Mouse (Mus musculus) midbrain, postnatal 0 days (tissue): ENCODE measurements around the gene Pramel1. TPM values are rescaled to one million over a fixed set of nuclear protein-coding genes. Genes with fewer than 3 reads are reported as not detected.
A peak's percentile ranks its signal among the peaks of the same experiment; 100 is the strongest.

ENCODE experiments used
- ATAC-seq: fragments of 200-750 bp; cut with Nextera tagmentation; 2 replicates; pipeline ENCODE4 v1.8.0; 2017; ENCODE audit warnings: moderate number of reproducible peaks, mild to moderate bottlenecking, moderate TSS enrichment, moderate library complexity; ENCODE audit not compliant: low FRiP score
- DNase-seq: peaks from one replicate; pipeline ENCODE4 v3.0.0-alpha.2; 2015; ENCODE audit warnings: low spot score
- H3K27ac ChIP-seq: fragments of 300-500 bp; sonication (generic); 2 replicates; pipeline ENCODE4 v1.5.1; 2014; ENCODE audit warnings: low read depth, mild to moderate bottlenecking, low read length, mixed read lengths
- H3K27me3 ChIP-seq: fragments of 300-500 bp; sonication (generic); 2 replicates; pipeline ENCODE4 v1.6.1; 2014; ENCODE audit warnings: low read length, control low read depth, mixed read lengths; ENCODE audit not compliant: insufficient read depth
- H3K36me3 ChIP-seq: fragments of 300-500 bp; sonication (generic); 2 replicates; pipeline ENCODE4 v1.6.1; 2014; ENCODE audit warnings: low read length, control low read depth, mixed read lengths; ENCODE audit not compliant: insufficient read depth
- H3K4me1 ChIP-seq: fragments of 300-500 bp; sonication (generic); 2 replicates; pipeline ENCODE4 v1.6.1; 2014; ENCODE audit warnings: mild to moderate bottlenecking, control low read depth, antibody characterized with exemption, low read length, mixed read lengths; ENCODE audit not compliant: insufficient read depth
- H3K4me2 ChIP-seq: fragments of 300-500 bp; sonication (generic); 2 replicates; pipeline ENCODE4 v1.6.1; 2014; ENCODE audit warnings: low read depth, mild to moderate bottlenecking, low read length, mixed read lengths; ENCODE audit not compliant: poor library complexity, severe bottlenecking
- H3K4me3 ChIP-seq: fragments of 300-500 bp; sonication (generic); 2 replicates; pipeline ENCODE4 v1.5.1; 2014; ENCODE audit warnings: low read depth, mild to moderate bottlenecking, low read length, moderate library complexity
- H3K9ac ChIP-seq: fragments of 300-500 bp; sonication (generic); replicated peaks from 2 replicates; pipeline ENCODE4 v1.6.1; 2014; ENCODE audit warnings: mild to moderate bottlenecking, low read length, moderate library complexity, mixed read lengths; ENCODE audit not compliant: poor library complexity, severe bottlenecking
- H3K9me3 ChIP-seq: fragments of 300-500 bp; sonication (generic); 2 replicates; pipeline ENCODE4 v1.6.1; 2016; ENCODE audit warnings: low read length, control low read depth
- CTCF ChIP-seq: IDR thresholded peaks from 2 replicates; pipeline ENCODE4 v1.5.1; 2016; ENCODE audit warnings: antibody characterized with exemption, mild to moderate bottlenecking
- WGBS: fragments of 180-500 bp; shearing (Covaris S2); extraction: QIAGEN DNeasy Blood & Tissue Kit; methylation state at CpG from one replicate; pipeline ENCODE4 v1.1.7; 2014; 5-methylcytosine and 5-hydroxymethylcytosine counted together
- polyA plus RNA-seq: library from polyadenylated mRNA; unstranded; fragments of >200 nt; fragmentation: Nextera tagmentation; extraction: Ambion mirVana; gene quantifications from 2 replicates; pipeline ENCODE4 v1.2.1, GENCODE M21; 2015
- total RNA-seq: library from RNA; depleted of rRNA; stranded (reverse); fragments of >200 nt; gene quantifications from 2 replicates; pipeline ENCODE4 v1.2.3, GENCODE M21; 2014

The Pramel1 gene
- total and polyA plus RNA-seq, 2 experiments from 2014 or later, result not detected

- no peak overlapping the region for H3K9ac ChIP-seq
- ATAC-seq (no peak), DNase-seq (no peak)
- H3K27me3 ChIP-seq, result no peaks in the 10 kb centered on the region
- 59% methylated on average over 10 of the region's 10 CpGs for WGBS
- no peaks in the 10 kb centered on the region for H3K36me3 ChIP-seq
- 0 out of 2 replicates have a peak, but pooled peaks cover 1% of the 10 kb centered on the region for H3K4me1 ChIP-seq
- no peak overlapping the region for H3K4me3 ChIP-seq
- no peak overlapping the region for H3K27ac ChIP-seq
- no peak for TF ChIP-seq CTCF
- H3K4me2 ChIP-seq, result no peak overlapping the region
- no peaks in the 10 kb centered on the region for H3K9me3 ChIP-seq
Observed at GRCm38 (mm10) chr4:143361520-143361919, 32.7 kb upstream of the Pramel1 start.

- Histone ChIP-seq H3K4me2 (0 out of 2 replicates have a peak overlapping the region, but pooled peaks have one; percentile 1), H3K36me3 (no peaks in the 10 kb centered on the region), H3K4me3 (no peak overlapping the region), H3K9ac (no peak overlapping the region), H3K4me1 (0 out of 2 replicates have a peak, but pooled peaks cover 4% of the 10 kb centered on the region), H3K9me3 (no peaks in the 10 kb centered on the region), H3K27me3 (no peaks in the 10 kb centered on the region), H3K27ac (no peak overlapping the region)
- no peak for DNase-seq
- TF ChIP-seq CTCF, result no peak
- ATAC-seq, result no peak
- whole genome bisulfite sequencing, result 16% methylated on average over 15 of the region's 15 CpGs
Observed at GRCm38 (mm10) chr4:143366415-143367041, 27.7 kb upstream of the Pramel1 start.

GRCm38 (mm10) chr4:143379480-143379879 is 14.7 kb upstream of the Pramel1 start:
- H3K27me3 ChIP-seq, result no peaks in the 10 kb centered on the region
- no peaks in the 10 kb centered on the region; the same call in 1 of the 2 replicates for H3K4me1 ChIP-seq
- peak; percentile 3; the same call in 1 of the 2 replicates for TF ChIP-seq CTCF
- H3K4me3 ChIP-seq, result no peak overlapping the region
- peak overlapping the region; percentile 20; the same call in 1 of the 2 replicates for H3K9ac ChIP-seq
- WGBS, result 14% methylated on average over 7 of the region's 7 CpGs
- DNase-seq (no peak), ATAC-seq (peak; percentile 48; the same call in 1 of the 2 replicates)
- no peaks in the 10 kb centered on the region for H3K36me3 ChIP-seq
- 0 out of 2 replicates have a peak overlapping the region, but pooled peaks have one; percentile 1 for H3K27ac ChIP-seq
- H3K4me2 ChIP-seq, result peak overlapping the region; percentile 21
- H3K9me3 ChIP-seq, result no peaks in the 10 kb centered on the region

- no peak for TF ChIP-seq CTCF
- H3K27me3 ChIP-seq, result no peaks in the 10 kb centered on the region
- H3K27ac ChIP-seq, result 0 out of 2 replicates have a peak overlapping the region, but pooled peaks have one; percentile 1
- peak overlapping the region; percentile 21 for H3K4me2 ChIP-seq
- no peak overlapping the region for H3K4me3 ChIP-seq
- H3K9ac ChIP-seq, result peak overlapping the region; percentile 20; the same call in 1 of the 2 replicates
- no peaks in the 10 kb centered on the region for H3K9me3 ChIP-seq
- DNase-seq, result peak; percentile 52
- no peaks in the 10 kb centered on the region for H3K36me3 ChIP-seq
- H3K4me1 ChIP-seq, result no peaks in the 10 kb centered on the region; the same call in 1 of the 2 replicates
- WGBS, result 15% methylated on average over 15 of the region's 15 CpGs
- ATAC-seq, result peak; percentile 53
Observed at GRCm38 (mm10) chr4:143379931-143380715, 14.1 kb upstream of the Pramel1 start.

GRCm38 (mm10) chr4:143380716-143381004 is 13.6 kb upstream of the Pramel1 start:
- TF ChIP-seq CTCF, result peak; percentile 80
- no peak overlapping the region for H3K9ac ChIP-seq
- H3K9me3 ChIP-seq, result no peaks in the 10 kb centered on the region
- H3K4me1 ChIP-seq, result no peaks in the 10 kb centered on the region; the same call in 1 of the 2 replicates
- 4% methylated on average over 5 of the region's 5 CpGs for WGBS
- no peaks in the 10 kb centered on the region for H3K27me3 ChIP-seq
- no peak overlapping the region for H3K4me3 ChIP-seq
- peak; percentile 71 for DNase-seq
- no peak for ATAC-seq
- H3K4me2 ChIP-seq, result no peak overlapping the region
- no peaks in the 10 kb centered on the region for H3K36me3 ChIP-seq
- H3K27ac ChIP-seq, result no peak overlapping the region

- Histone ChIP-seq H3K4me1 (no peaks in the 10 kb centered on the region; the same call in 1 of the 2 replicates), H3K4me3 (no peak overlapping the region), H3K27ac (no peak overlapping the region), H3K9me3 (no peaks in the 10 kb centered on the region), H3K27me3 (no peaks in the 10 kb centered on the region), H3K36me3 (no peaks in the 10 kb centered on the region), H3K4me2 (no peak overlapping the region), H3K9ac (no peak overlapping the region)
- TF ChIP-seq CTCF, result no peak
- no peak for DNase-seq
- ATAC-seq, result no peak
- WGBS, result 46% methylated on average over 3 of the region's 3 CpGs
Observed at GRCm38 (mm10) chr4:143382163-143382562, 12.1 kb upstream of the Pramel1 start.
